Mouse (Mus musculus) liver, embryonic 14.5 days (tissue): ENCODE data around the gene Tnfrsf1a. TPM values are rescaled to one million over a fixed set of nuclear protein-coding genes. Genes with fewer than 3 reads are reported as not detected.

Experiments
- ATAC-seq: fragments of 200-750 bp; cut with Nextera tagmentation; 2 replicates; pipeline ENCODE4 v1.8.0; 2017; ENCODE audit warnings: moderate number of reproducible peaks, mild to moderate bottlenecking, moderate library complexity; ENCODE audit not compliant: insufficient read depth
- DNase-seq, 3 experiments: peaks; one replicate each; pipeline ENCODE4 v3.0.0-alpha.2; 2012 to 2013; ENCODE audit warnings: low read depth in 3 of 3, low spot score in 3 of 3
- H3K27ac ChIP-seq: fragments of 300-500 bp; sonication (generic); 2 replicates; pipeline ENCODE4 v1.5.1; 2014; ENCODE audit warnings: moderate library complexity, mild to moderate bottlenecking, control low read depth, inconsistent platforms
- H3K27me3 ChIP-seq: fragments of 300-500 bp; sonication (generic); 2 replicates; pipeline ENCODE4 v1.6.1; 2014; ENCODE audit warnings: mild to moderate bottlenecking, low read length, moderate library complexity; ENCODE audit not compliant: control insufficient read depth, insufficient read depth
- H3K36me3 ChIP-seq: fragments of 300-500 bp; sonication (generic); replicated peaks from 2 replicates; pipeline ENCODE4 v1.6.1; 2014; ENCODE audit warnings: low read depth; ENCODE audit not compliant: control insufficient read depth, insufficient read depth
- H3K4me1 ChIP-seq, 2 experiments: fragments of 200-500 bp in 1 of 2; fragments of 300-500 bp in 1 of 2; sonication (generic) in 1 of 2; replicated peaks; 2 replicates each; pipeline ENCODE4 v1.6.1; 2012 to 2014; ENCODE audit warnings: antibody characterized with exemption in 1 of 2, inconsistent platforms in 1 of 2, low read length in 1 of 2; ENCODE audit not compliant: control insufficient read depth in 2 of 2, insufficient read depth in 2 of 2
- H3K4me2 ChIP-seq: fragments of 300-500 bp; sonication (generic); 2 replicates; pipeline ENCODE4 v1.6.1; 2014; ENCODE audit warnings: low read depth, mild to moderate bottlenecking, control low read depth, moderate library complexity
- H3K4me3 ChIP-seq, 2 experiments: fragments of 200-500 bp in 1 of 2; fragments of 300-500 bp in 1 of 2; sonication (generic) in 1 of 2; 2 replicates each; pipeline ENCODE4 v1.5.1; 2012 to 2014; ENCODE audit warnings: low read depth in 2 of 2, low read length in 2 of 2, mild to moderate bottlenecking in 2 of 2, control low read depth in 1 of 2, inconsistent platforms in 1 of 2, moderate library complexity in 1 of 2; ENCODE audit not compliant: insufficient read depth in 1 of 2
- H3K9ac ChIP-seq: fragments of 300-500 bp; sonication (generic); replicated peaks from 2 replicates; pipeline ENCODE4 v1.6.1; 2014; ENCODE audit warnings: mild to moderate bottlenecking, control low read depth, moderate library complexity
- H3K9me3 ChIP-seq: fragments of 300-500 bp; sonication (generic); 2 replicates; pipeline ENCODE4 v1.6.1; 2016; ENCODE audit warnings: low read length, mixed read lengths; ENCODE audit not compliant: control insufficient read depth
- CTCF ChIP-seq: IDR thresholded peaks from 2 replicates; pipeline ENCODE4 v1.5.1; 2016; ENCODE audit warnings: antibody characterized with exemption, low read depth, control low read depth
- EP300 ChIP-seq: IDR thresholded peaks from 2 replicates; pipeline ENCODE4 v1.6.1; 2016; ENCODE audit warnings: antibody characterized with exemption, low read depth
- WGBS: fragments of 180-500 bp; shearing (Covaris S2); extraction: QIAGEN DNeasy Blood & Tissue Kit; methylation state at CpG from one replicate; pipeline ENCODE4 v1.1.7; 2014; ENCODE audit not compliant: insufficient replicate concordance; 5-methylcytosine and 5-hydroxymethylcytosine counted together
- polyA plus RNA-seq, 2 experiments: library from polyadenylated mRNA; depleted of rRNA in 1 of 2; stranded (reverse) in 1 of 2; unstranded in 1 of 2; fragments of >200 nt; fragmentation: Nextera tagmentation in 1 of 2; extraction: Ambion mirVana in 1 of 2; gene quantifications; 2 replicates each; pipeline versions ENCODE4 v1.2.1 to v1.2.3; 2012 to 2014

Tnfrsf1a gene
- polyA plus RNA-seq, 2 experiments: 16.8 to 21.1 TPM

GRCm38 (mm10) chr6:125305465-125305864 is 43.7 kb upstream of the Tnfrsf1a start:
- Histone ChIP-seq H3K9me3 (no peaks in the 10 kb centered on the region), H3K4me1 (no peaks in the 10 kb centered on the region), H3K9ac (no peak overlapping the region), H3K27me3 (no peaks in the 10 kb centered on the region), H3K36me3 (no peaks in the 10 kb centered on the region), H3K27ac (no peak overlapping the region), H3K4me3 (no peak overlapping the region), H3K4me2 (no peak overlapping the region)
- no peak for DNase-seq
- TF ChIP-seq CTCF (no peak), EP300 (no peak)
- WGBS: 68% methylated on average over 6 of the region's 6 CpGs
- no peak for ATAC-seq

GRCm38 (mm10) chr6:125307091-125307490 is 42.1 kb upstream of the Tnfrsf1a start:
- 76% methylated on average over 5 of the region's 5 CpGs for WGBS
- Histone ChIP-seq H3K4me1 (no peaks in the 10 kb centered on the region), H3K9me3 (no peaks in the 10 kb centered on the region), H3K4me2 (no peak overlapping the region), H3K27me3 (no peaks in the 10 kb centered on the region), H3K4me3 (no peak overlapping the region), H3K36me3 (no peaks in the 10 kb centered on the region; the same call in 1 of the 2 replicates), H3K27ac (no peak overlapping the region), H3K9ac (no peak overlapping the region)
- TF ChIP-seq EP300 (no peak), CTCF (no peak)
- no peak for DNase-seq
- ATAC-seq: no peak

GRCm38 (mm10) chr6:125308921-125309320 is 40.2 kb upstream of the Tnfrsf1a start:
- no peaks in the 10 kb centered on the region; the same call in 1 of the 2 replicates for H3K36me3 ChIP-seq
- WGBS: 49% methylated on average over 13 of the region's 13 CpGs
- H3K9ac ChIP-seq: no peak overlapping the region
- H3K4me2 ChIP-seq: no peak overlapping the region
- H3K9me3 ChIP-seq: no peaks in the 10 kb centered on the region
- H3K27me3 ChIP-seq: no peaks in the 10 kb centered on the region; the same call in 1 of the 2 replicates
- DNase-seq (no peak), ATAC-seq (no peak)
- no peak overlapping the region for H3K27ac ChIP-seq
- H3K4me3 ChIP-seq: no peak overlapping the region
- H3K4me1 ChIP-seq: no peaks in the 10 kb centered on the region
- TF ChIP-seq EP300 (no peak), CTCF (no peak)

- WGBS: 66% methylated on average over 5 of the region's 5 CpGs
- ATAC-seq (no peak), DNase-seq (no peak)
- no peak for TF ChIP-seq EP300
- no peaks in the 10 kb centered on the region; the same call in 1 of the 2 replicates for H3K36me3 ChIP-seq
- no peak overlapping the region for H3K4me2 ChIP-seq
- no peak overlapping the region for H3K4me3 ChIP-seq
- H3K27me3 ChIP-seq: peaks cover 2% of the 10 kb centered on the region; the same call in 1 of the 2 replicates
- peaks cover 0 to 3% of the 10 kb centered on the region in 2 experiments; a peak in 1 of 4 replicates for H3K4me1 ChIP-seq
- no peak overlapping the region for H3K27ac ChIP-seq
- H3K9ac ChIP-seq: no peak overlapping the region
- H3K9me3 ChIP-seq: no peaks in the 10 kb centered on the region
These were observed 39.8 kb upstream of the Tnfrsf1a start for GRCm38 (mm10) chr6:125309406-125309805.

GRCm38 (mm10) chr6:125312171-125312570 is 37.0 kb upstream of the Tnfrsf1a start:
- peak overlapping the region; percentile 52 for H3K4me2 ChIP-seq
- H3K9ac ChIP-seq: no peak overlapping the region
- TF ChIP-seq EP300 (no peak), CTCF (no peak)
- H3K27me3 ChIP-seq: peaks cover 2% of the 10 kb centered on the region; the same call in 1 of the 2 replicates
- DNase-seq (no peak), ATAC-seq (no peak)
- no peak overlapping the region for H3K27ac ChIP-seq
- 64% methylated on average over 9 of the region's 9 CpGs for WGBS
- peaks cover 0 to 4% of the 10 kb centered on the region in 2 experiments; a peak in 1 of 4 replicates for H3K4me1 ChIP-seq
- H3K9me3 ChIP-seq: no peaks in the 10 kb centered on the region
- H3K4me3 ChIP-seq: no peak overlapping the region; a peak in 1 of 4 replicates
- no peaks in the 10 kb centered on the region; the same call in 1 of the 2 replicates for H3K36me3 ChIP-seq
